Mouse (Mus musculus) stomach, postnatal 0 days (tissue): Measurements from ENCODE around the gene Ncaph.

Source experiments
- CTCF ChIP-seq: IDR thresholded peaks from 2 replicates; pipeline ENCODE4 v1.5.1; 2016; ENCODE audit warnings: antibody characterized with exemption, low read depth, mild to moderate bottlenecking, moderate library complexity
- EP300 ChIP-seq: optimal IDR thresholded peaks from 2 replicates; pipeline ENCODE3; 2016; ENCODE audit warnings: antibody characterized with exemption

- TF ChIP-seq CTCF (no peak), EP300 (no peak)
These were observed 53.7 kb downstream of the Ncaph start for GRCm38 (mm10) chr2:127079881-127080590.
